In genomic region chr7:140477886-140478285, GRCm38 (mm10) we compare ENCODE assay signal across 23 mouse cellular contexts. TPM values are rescaled to one million over a fixed set of nuclear protein-coding genes. Genes with fewer than 3 reads are reported as not detected.
DNase-seq lines count a peak whose midpoint lies in the region.
"Had no signal": no experiment of that assay in that cellular context is flagged by ENCODE, and none has a peak within 500 bp of the region (broad histone marks: within the 10 kb centered on the region; RNA-seq: fewer than 3 reads in every experiment).

No protein-coding gene starts in this region.

- peak; percentile 6 to 61 for DNase-seq in frontal cortex, adult 2 months (ENCODE audit: extremely low spot score in 1 of 2, low spot score in 1 of 2)
- DNase-seq in frontal cortex, postnatal 10 days (ENCODE audit: low spot score in 2 of 2) = no peak
- peak; percentile 9 to 29 for DNase-seq in left cerebral cortex, adult 18-20 months (ENCODE audit: low spot score in 2 of 2)
- no peak for DNase-seq in left cerebral cortex, postnatal 10 days (ENCODE audit: extremely low spot score in 1 of 2, low spot score in 2 of 2)
- peak; percentile 14 to 15 for DNase-seq in right cerebral cortex, adult 2 months (ENCODE audit: low spot score in 2 of 2)
- DNase-seq in right cerebral cortex, postnatal 4 days = no peak
- DNase-seq in cerebellum, adult 18-20 months = no peak
- DNase-seq: adrenal gland, postnatal 10 days; cerebellum, adult 2 months; cerebellum, postnatal 10 days; forebrain, postnatal 0 days; gastrocnemius, postnatal 36 days; heart, postnatal 36 days had no signal

- intact Hi-C loops in left cerebral cortex, postnatal 10 days (cut with DNase I) = no loop called here

RNA-seq across cellular contexts. Expression of gene Olfr535, which starts 6.1 kb away (rescaled TPM):
- 0.02 TPM in 1 of 2 replicates, not detected in the other for polyA plus RNA-seq in frontal cortex, adult 2 months (2012; rRNA removed)
- not detected for total RNA-seq in left cerebral cortex, adult 18-20 months (2021)
- total RNA-seq in left cerebral cortex, postnatal 10 days (2021) = not detected
- total RNA-seq: adrenal gland, postnatal 10 days; forebrain, postnatal 0 days; gastrocnemius, adult 8-10 months; gastrocnemius, postnatal 36 days; heart, postnatal 36 days; MEL had no signal
- polyA plus RNA-seq: C2C12; cerebellum, adult 2 months; embryonic facial prominence, embryonic 10.5 days; embryonic facial prominence, embryonic 14.5 days; forebrain, embryonic 13.5 days; forebrain, postnatal 0 days; heart, embryonic 13.5 days; heart, postnatal 0 days; hindbrain, embryonic 11.5 days; hindbrain, embryonic 15.5 days had no signal

RNA-seq across cellular contexts. Expression of gene Olfr533, which starts 14.7 kb away (rescaled TPM):
- polyA plus RNA-seq in frontal cortex, adult 2 months (2012; rRNA removed) = 0.06 and 0.32 TPM in 2 replicates
- total RNA-seq in left cerebral cortex, adult 18-20 months (2021) = not detected
- total RNA-seq in left cerebral cortex, postnatal 10 days (2021) = not detected
- total RNA-seq: adrenal gland, postnatal 10 days; forebrain, postnatal 0 days; gastrocnemius, adult 8-10 months; gastrocnemius, postnatal 36 days; heart, postnatal 36 days; MEL had no signal
- polyA plus RNA-seq: C2C12; cerebellum, adult 2 months; embryonic facial prominence, embryonic 10.5 days; embryonic facial prominence, embryonic 14.5 days; forebrain, embryonic 13.5 days; forebrain, postnatal 0 days; heart, embryonic 13.5 days; heart, postnatal 0 days; hindbrain, embryonic 11.5 days; hindbrain, embryonic 15.5 days had no signal

RNA-seq across cellular contexts. Expression of gene Olfr536, which starts 29.3 kb away (rescaled TPM):
- polyA plus RNA-seq in frontal cortex, adult 2 months (2012; rRNA removed) = 0.02 and 0.06 TPM in 2 replicates
- total RNA-seq in left cerebral cortex, adult 18-20 months (2021) = not detected
- not detected for total RNA-seq in left cerebral cortex, postnatal 10 days (2021)
- total RNA-seq: adrenal gland, postnatal 10 days; forebrain, postnatal 0 days; gastrocnemius, adult 8-10 months; gastrocnemius, postnatal 36 days; heart, postnatal 36 days; MEL had no signal
- polyA plus RNA-seq: C2C12; cerebellum, adult 2 months; embryonic facial prominence, embryonic 10.5 days; forebrain, embryonic 13.5 days; forebrain, postnatal 0 days; heart, embryonic 13.5 days; heart, postnatal 0 days; hindbrain, embryonic 11.5 days; hindbrain, embryonic 15.5 days had no signal

RNA-seq across cellular contexts. Expression of gene Olfr532, which starts 56.4 kb away (rescaled TPM):
- polyA plus RNA-seq in frontal cortex, adult 2 months (2012; rRNA removed) = 0.02 and 0.11 TPM in 2 replicates
- not detected for total RNA-seq in left cerebral cortex, adult 18-20 months (2021)
- total RNA-seq in left cerebral cortex, postnatal 10 days (2021) = not detected
- total RNA-seq: adrenal gland, postnatal 10 days; forebrain, postnatal 0 days; gastrocnemius, adult 8-10 months; gastrocnemius, postnatal 36 days; heart, postnatal 36 days; MEL had no signal
- polyA plus RNA-seq: C2C12; cerebellum, adult 2 months; embryonic facial prominence, embryonic 10.5 days; embryonic facial prominence, embryonic 14.5 days; forebrain, embryonic 13.5 days; forebrain, postnatal 0 days; heart, embryonic 13.5 days; heart, postnatal 0 days; hindbrain, embryonic 11.5 days; hindbrain, embryonic 15.5 days had no signal

Comparison
In these comparisons a context has a peak if more than half of its experiments do, and no peak if none do; other contexts are left out.
1. DNase-seq: peak in frontal cortex, adult 2 months (2 of 2), left cerebral cortex, adult 18-20 months (2 of 2) and right cerebral cortex, adult 2 months (2 of 2); none in frontal cortex, postnatal 10 days (0 of 2), left cerebral cortex, postnatal 10 days (0 of 2), right cerebral cortex, postnatal 4 days (single experiment) and cerebellum, adult 18-20 months (0 of 2).